Mouse (Mus musculus) ES-Bruce4 (cell line): ENCODE measurements around the gene Plekha7.

Experiments
- EP300 ChIP-seq: IDR thresholded peaks from 2 replicates; pipeline ENCODE4 v1.6.1; 2011; ENCODE audit warnings: low read depth, low read length; ENCODE audit not compliant: insufficient read depth
- POLR2A ChIP-seq: IDR thresholded peaks from one replicate; pipeline ENCODE4 v1.8.1; 2011; ENCODE audit warnings: low read length; ENCODE audit not compliant: insufficient read depth

DNA sequence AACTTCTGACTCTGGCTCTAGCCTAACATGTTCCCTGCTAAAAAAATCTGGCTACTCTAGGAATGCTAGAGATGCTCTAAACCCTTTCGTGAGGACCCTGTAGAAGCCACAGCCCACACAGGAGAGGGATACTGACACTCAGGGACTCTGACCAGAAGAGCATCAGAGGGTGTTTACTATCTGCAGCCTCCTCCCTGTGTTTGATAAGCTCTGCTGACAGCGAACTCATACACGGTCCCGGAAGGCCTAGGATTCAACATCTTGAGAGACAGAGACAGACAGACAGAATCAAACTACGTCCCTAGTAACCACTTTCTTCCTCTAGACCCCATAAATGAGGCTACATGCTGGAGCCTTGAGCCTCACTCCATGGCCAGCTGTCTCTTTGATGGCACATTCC is 20.2 kb downstream of the Plekha7 start:
- TF ChIP-seq POLR2A (no peak), EP300 (no peak)
